In genomic region chr9:83487771-83488470, GRCm38 (mm10) we compare ENCODE assay signal across 11 mouse cellular contexts. TPM values are rescaled to one million over a fixed set of nuclear protein-coding genes. Genes with fewer than 3 reads are reported as not detected.
A peak's percentile ranks its signal among the peaks of the same experiment; 100 is the strongest.
DNase-seq lines count a peak whose midpoint lies in the region; ATAC-seq and TF ChIP-seq lines count a peak whose summit lies in the region.
"Had no signal": no experiment of that assay in that cellular context is flagged by ENCODE, and none has a peak within 500 bp of the region (broad histone marks: within the 10 kb centered on the region; RNA-seq: fewer than 3 reads in every experiment).

No protein-coding gene starts in this region.

- H3K4me2 ChIP-seq in heart, embryonic 11.5 days, result no peak overlapping the region
- peak overlapping the region; percentile 43 for H3K4me2 ChIP-seq in hindbrain, postnatal 0 days (ENCODE audit: low read depth, low read length)
- H3K4me2 ChIP-seq in midbrain, postnatal 0 days (ENCODE audit: low read depth, low read length, poor library complexity, severe bottlenecking), result no peak overlapping the region
- H3K4me2 ChIP-seq in intestine, postnatal 0 days (replicated peaks; ENCODE audit: low read depth), result no peak overlapping the region
- H3K4me2 ChIP-seq: embryonic facial prominence, embryonic 15.5 days; liver, embryonic 11.5 days had no signal

- ATAC-seq in heart, embryonic 11.5 days (replicated peaks; ENCODE audit: insufficient number of reproducible peaks, low FRiP score, low TSS enrichment), result no peak
- ATAC-seq in hindbrain, postnatal 0 days, result peak; percentile 83
- ATAC-seq in midbrain, postnatal 0 days (ENCODE audit: low FRiP score), result peak; percentile 74
- no peak for ATAC-seq in intestine, postnatal 0 days
- no peak for ATAC-seq in megakaryocyte-erythroid progenitor cell, adult 5-6 weeks (replicated peaks; ENCODE audit: low FRiP score, low TSS enrichment, poor library complexity, severe bottlenecking)

- WGBS in heart, embryonic 11.5 days (ENCODE audit: insufficient replicate concordance), result 43% methylated on average over 9 of the region's 9 CpGs
- 29% methylated on average over 9 of the region's 9 CpGs for WGBS in hindbrain, postnatal 0 days
- 28% methylated on average over 9 of the region's 9 CpGs for WGBS in midbrain, postnatal 0 days
- WGBS in intestine, postnatal 0 days, result 48% methylated on average over 9 of the region's 9 CpGs

- no peaks in the 10 kb centered on the region for H3K36me3 ChIP-seq in heart, embryonic 11.5 days (ENCODE audit: control insufficient read depth, insufficient read depth, low read length)
- H3K36me3 ChIP-seq in hindbrain, postnatal 0 days (ENCODE audit: insufficient read depth, low read length), result no peaks in the 10 kb centered on the region
- H3K36me3 ChIP-seq in midbrain, postnatal 0 days (ENCODE audit: insufficient read depth, low read length), result no peaks in the 10 kb centered on the region
- H3K36me3 ChIP-seq in intestine, postnatal 0 days (ENCODE audit: control insufficient read depth, insufficient read depth), result no peaks in the 10 kb centered on the region
- H3K36me3 ChIP-seq: embryonic facial prominence, embryonic 15.5 days had no signal

- no peaks in the 10 kb centered on the region for H3K9me3 ChIP-seq in heart, embryonic 11.5 days (replicated peaks; ENCODE audit: control insufficient read depth, low read length)
- no peaks in the 10 kb centered on the region for H3K9me3 ChIP-seq in hindbrain, postnatal 0 days (ENCODE audit: low read length)
- H3K9me3 ChIP-seq in midbrain, postnatal 0 days (ENCODE audit: low read length), result no peaks in the 10 kb centered on the region
- H3K9me3 ChIP-seq in intestine, postnatal 0 days (ENCODE audit: control insufficient read depth), result no peaks in the 10 kb centered on the region
- H3K9me3 ChIP-seq: embryonic facial prominence, embryonic 15.5 days had no signal

- DNase-seq in heart, adult 11 months, result no peak
- peak; percentile 47 for DNase-seq in cerebellum, adult 8-10 months
- DNase-seq in hindbrain, postnatal 0 days (ENCODE audit: low spot score), result peak; percentile 62
- peak; percentile 74 for DNase-seq in midbrain, postnatal 0 days (ENCODE audit: low spot score)
- DNase-seq in spleen, postnatal 10 days (ENCODE audit: low spot score in 2 of 2), result no peak
- DNase-seq: thymus, postnatal 25 days had no signal

- no peak overlapping the region for H3K27ac ChIP-seq in heart, embryonic 11.5 days (ENCODE audit: low read depth, low read length)
- peak overlapping the region; percentile 76; the same call in 1 of the 2 replicates for H3K27ac ChIP-seq in hindbrain, postnatal 0 days
- peak overlapping the region; percentile 27; the same call in 1 of the 2 replicates for H3K27ac ChIP-seq in midbrain, postnatal 0 days (ENCODE audit: low read depth, low read length)
- no peak overlapping the region for H3K27ac ChIP-seq in intestine, postnatal 0 days (ENCODE audit: low read depth, low read length)
- H3K27ac ChIP-seq: embryonic facial prominence, embryonic 15.5 days had no signal

- 0 out of 2 replicates have a peak, but pooled peaks have one; percentile 6 for TF ChIP-seq CTCF in hindbrain, postnatal 0 days (IDR thresholded peaks at IDR 0.05; ENCODE audit: low read depth)
- TF ChIP-seq CTCF in midbrain, postnatal 0 days (IDR thresholded peaks at IDR 0.05), result peak; percentile 26
- TF ChIP-seq CTCF in intestine, postnatal 0 days (IDR thresholded peaks at IDR 0.05; ENCODE audit: low read depth), result no peak

- no peaks in the 10 kb centered on the region for H3K27me3 ChIP-seq in heart, embryonic 11.5 days (ENCODE audit: control insufficient read depth, insufficient read depth, low read length)
- no peaks in the 10 kb centered on the region for H3K27me3 ChIP-seq in hindbrain, postnatal 0 days (ENCODE audit: insufficient read depth, low read length)
- H3K27me3 ChIP-seq in midbrain, postnatal 0 days (ENCODE audit: insufficient read depth, low read length), result no peaks in the 10 kb centered on the region
- H3K27me3 ChIP-seq in intestine, postnatal 0 days (replicated peaks; ENCODE audit: control insufficient read depth, insufficient read depth, low read length), result no peaks in the 10 kb centered on the region
- H3K27me3 ChIP-seq: embryonic facial prominence, embryonic 15.5 days had no signal

- H3K4me1 ChIP-seq in heart, embryonic 11.5 days (ENCODE audit: control insufficient read depth, insufficient read depth, low read length), result no peaks in the 10 kb centered on the region
- H3K4me1 ChIP-seq in hindbrain, postnatal 0 days (ENCODE audit: insufficient read depth, low read length), result no peaks in the 10 kb centered on the region
- no peaks in the 10 kb centered on the region for H3K4me1 ChIP-seq in midbrain, postnatal 0 days (ENCODE audit: insufficient read depth, low read length)
- no peaks in the 10 kb centered on the region for H3K4me1 ChIP-seq in intestine, postnatal 0 days (replicated peaks; ENCODE audit: control insufficient read depth, insufficient read depth, low read length)
- H3K4me1 ChIP-seq: embryonic facial prominence, embryonic 15.5 days had no signal

- H3K4me3 ChIP-seq in heart, embryonic 11.5 days (ENCODE audit: low read depth, low read length), result no peak overlapping the region
- H3K4me3 ChIP-seq in hindbrain, postnatal 0 days (ENCODE audit: low read length), result no peak overlapping the region
- no peak overlapping the region for H3K4me3 ChIP-seq in midbrain, postnatal 0 days (ENCODE audit: low read depth, low read length)
- no peak overlapping the region for H3K4me3 ChIP-seq in intestine, postnatal 0 days (ENCODE audit: low read depth, low read length)
- H3K4me3 ChIP-seq: embryonic facial prominence, embryonic 15.5 days had no signal

- H3K9ac ChIP-seq in heart, embryonic 11.5 days (ENCODE audit: low read depth, low read length), result 0 out of 2 replicates have a peak overlapping the region, but pooled peaks have one; percentile 30
- H3K9ac ChIP-seq in hindbrain, postnatal 0 days (replicated peaks; ENCODE audit: low read length), result no peak overlapping the region
- H3K9ac ChIP-seq in midbrain, postnatal 0 days (replicated peaks; ENCODE audit: low read length, poor library complexity, severe bottlenecking), result no peak overlapping the region
- H3K9ac ChIP-seq in intestine, postnatal 0 days (ENCODE audit: low read depth, low read length), result no peak overlapping the region
- H3K9ac ChIP-seq: embryonic facial prominence, embryonic 15.5 days had no signal

RNA-seq across cellular contexts. Expression of gene Lca5, which starts 47.0 kb away (rescaled TPM):
- polyA plus RNA-seq in heart, embryonic 11.5 days (2014; fragmentation: Nextera tagmentation; extraction: Ambion mirVana), result 18.5 and 22.8 TPM in 2 replicates
- total RNA-seq in hindbrain, postnatal 0 days (2014; rRNA removed), result 6.5 and 12.7 TPM in 2 replicates
- 12.7 and 13.5 TPM in 2 replicates for polyA plus RNA-seq in hindbrain, postnatal 0 days (2015; fragmentation: Nextera tagmentation; extraction: Ambion mirVana)
- total RNA-seq in midbrain, postnatal 0 days (2014; rRNA removed), result 12.8 and 28.6 TPM in 2 replicates
- 11.0 and 14.5 TPM in 2 replicates for polyA plus RNA-seq in midbrain, postnatal 0 days (2015; fragmentation: Nextera tagmentation; extraction: Ambion mirVana)
- polyA plus RNA-seq in intestine, postnatal 0 days (2015; fragmentation: Nextera tagmentation; extraction: Ambion mirVana), result 2.9 and 5.7 TPM in 2 replicates
- 0.30 TPM in 1 of 2 replicates, not detected in the other for total RNA-seq in megakaryocyte-erythroid progenitor cell, adult 5-6 weeks (2014; fragmentation: Nextera tagmentation)
- total RNA-seq in megakaryocyte-erythroid progenitor cell, adult 5-6 weeks (2017), result 0.47 and 0.95 TPM in 2 replicates

Comparison
In these comparisons a context has a peak if more than half of its experiments do, and no peak if none do; other contexts are left out.
1. ATAC-seq: peak in hindbrain, postnatal 0 days (single experiment) and midbrain, postnatal 0 days (single experiment); none in heart, embryonic 11.5 days (single experiment), intestine, postnatal 0 days (single experiment) and megakaryocyte-erythroid progenitor cell, adult 5-6 weeks (single experiment).
2. H3K27ac ChIP-seq: peak in hindbrain, postnatal 0 days (single experiment) and midbrain, postnatal 0 days (single experiment); none in heart, embryonic 11.5 days (single experiment) and intestine, postnatal 0 days (single experiment).
3. DNase-seq: peak in cerebellum, adult 8-10 months (single experiment), hindbrain, postnatal 0 days (single experiment) and midbrain, postnatal 0 days (single experiment); none in heart, adult 11 months (single experiment) and spleen, postnatal 10 days (0 of 2).